ENCODE assay signal across 8 mouse cellular contexts in genomic region chr1:176861981-176862644, GRCm38 (mm10). TPM values are rescaled to one million over a fixed set of nuclear protein-coding genes. Genes with fewer than 3 reads are reported as not detected.
DNase-seq lines count a peak whose midpoint lies in the region; ATAC-seq lines count a peak whose summit lies in the region.

No protein-coding gene starts in this region.

- no peaks in the 10 kb centered on the region for H3K36me3 ChIP-seq in hindbrain, embryonic 10.5 days

- no peak for ATAC-seq in cerebellum, adult (ENCODE audit: insufficient number of reproducible peaks, low FRiP score, low TSS enrichment)
- peak; percentile 100 for ATAC-seq in megakaryocyte progenitor cell, adult 5-6 weeks (replicated peaks; ENCODE audit: poor library complexity)

- peak; percentile 60 for DNase-seq in cerebellum, adult 11 months
- DNase-seq in adipocyte (ENCODE audit: low spot score): peak; percentile 94
- peak; percentile 89 for DNase-seq in embryo, embryonic 10.5 days (ENCODE audit: low spot score)
- peak; percentile 51 for DNase-seq in hindbrain, embryonic 10.5 days (ENCODE audit: low spot score)
- DNase-seq in layer of hippocampus, adult 8-10 months (ENCODE audit: low spot score in 2 of 2): peak; percentile 60 to 72
- DNase-seq in right cerebral cortex, postnatal 14 days: peak; percentile 60

- H3K27me3 ChIP-seq in hindbrain, embryonic 10.5 days (ENCODE audit: insufficient read depth, poor library complexity, severe bottlenecking): no peaks in the 10 kb centered on the region

- no peaks in the 10 kb centered on the region for H3K9me3 ChIP-seq in hindbrain, embryonic 10.5 days

- H3K27ac ChIP-seq in hindbrain, embryonic 10.5 days: no peak overlapping the region

- no peak overlapping the region for H3K4me3 ChIP-seq in hindbrain, embryonic 10.5 days

- 65% methylated on average over 9 of the region's 9 CpGs for WGBS in hindbrain, embryonic 10.5 days

- H3K4me1 ChIP-seq in hindbrain, embryonic 10.5 days (replicated peaks): no peaks in the 10 kb centered on the region

RNA-seq across cellular contexts. Expression of gene Sdccag8, which starts 47.7 kb away (rescaled TPM):
- polyA plus RNA-seq in hindbrain, embryonic 10.5 days (2016; fragmentation: Nextera tagmentation; extraction: Ambion mirVana): 22.1 and 25.3 TPM in 2 replicates
- total RNA-seq in layer of hippocampus, adult 8-10 months (2022): 10 to 100 TPM; 16.3 to 24.0 (median 19.4) TPM
- 9.4 and 12.8 TPM in 2 replicates for total RNA-seq in megakaryocyte progenitor cell, adult 5-6 weeks (2015)
- 23.2 and 25.4 TPM in 2 replicates for total RNA-seq in megakaryocyte progenitor cell, adult 5-6 weeks (2017)

RNA-seq across cellular contexts. Expression of gene Cep170, which starts 48.2 kb away (rescaled TPM):
- polyA plus RNA-seq in hindbrain, embryonic 10.5 days (2016; fragmentation: Nextera tagmentation; extraction: Ambion mirVana): 35.5 and 42.4 TPM in 2 replicates
- total RNA-seq in layer of hippocampus, adult 8-10 months (2022): 100 to 1,000 TPM in 1 of 4 experiments, 10 to 100 TPM in 3; 86.4 to 110 (median 92.6) TPM
- 32.9 and 42.4 TPM in 2 replicates for total RNA-seq in megakaryocyte progenitor cell, adult 5-6 weeks (2015)
- 28.2 and 32.0 TPM in 2 replicates for total RNA-seq in megakaryocyte progenitor cell, adult 5-6 weeks (2017)
